Mouse (Mus musculus): ENCODE results near the gene Gm10406.
"Not testable (repeated sequence)": the region's sequence is repeated elsewhere in the genome, so short reads cannot be mapped to it uniquely, and the experiment has no call there.

Gene Gm10406

DNA sequence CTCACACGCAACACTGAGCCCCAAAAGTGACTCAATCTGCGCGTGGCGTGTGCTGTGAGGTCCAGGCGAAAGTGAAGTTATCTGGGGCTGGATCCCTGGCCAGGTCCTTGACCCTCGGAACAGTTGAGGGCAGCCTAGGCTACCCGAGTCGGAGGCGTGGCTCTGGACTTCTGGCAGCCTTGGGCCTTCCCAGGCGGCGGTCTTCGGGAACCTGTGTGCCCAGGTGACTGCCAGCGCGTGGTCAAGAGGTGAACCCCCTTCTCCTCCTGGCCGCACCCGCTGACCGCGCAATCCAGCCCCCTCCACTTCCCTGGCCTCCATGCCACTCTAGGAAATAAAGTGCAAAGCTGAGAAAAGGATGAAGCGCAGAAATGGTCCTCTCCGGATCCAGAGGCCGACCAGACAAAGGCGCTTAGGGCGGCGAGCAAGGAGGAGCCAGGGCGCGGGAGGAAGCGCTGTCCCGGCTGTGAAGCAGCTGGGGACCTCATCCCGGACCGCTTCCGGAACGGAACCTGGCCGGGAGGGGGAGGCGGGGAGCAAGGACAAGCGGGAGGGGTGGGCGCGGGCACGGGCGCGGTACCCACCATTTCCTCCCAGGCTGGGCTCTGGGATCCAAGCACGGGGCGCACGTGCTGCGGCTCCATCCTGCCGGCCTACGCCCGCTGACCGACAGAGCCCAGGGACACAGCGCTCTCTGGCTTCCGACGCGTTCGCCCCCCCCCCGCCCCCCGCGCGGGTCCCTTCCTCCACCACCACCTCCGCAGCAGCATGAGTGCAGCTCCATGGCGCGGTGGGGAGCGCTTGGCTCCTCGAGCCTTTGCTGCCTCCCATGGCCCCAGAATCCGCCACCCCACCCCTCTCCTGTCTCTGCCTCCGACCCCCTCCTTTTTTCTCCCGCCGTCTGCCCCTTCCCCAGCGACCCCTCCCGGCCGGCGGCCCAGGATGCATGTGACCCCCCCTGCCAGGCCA lies at the start of gene Gm10406:
Gm10406 (minus strand) TSS at position 669 of the 969 bp plus-strand sequence.
- DNase-seq (ENCODE audit: low spot score in 2 of 2) = peak in 1 of 2 experiments; percentile 51

DNA sequence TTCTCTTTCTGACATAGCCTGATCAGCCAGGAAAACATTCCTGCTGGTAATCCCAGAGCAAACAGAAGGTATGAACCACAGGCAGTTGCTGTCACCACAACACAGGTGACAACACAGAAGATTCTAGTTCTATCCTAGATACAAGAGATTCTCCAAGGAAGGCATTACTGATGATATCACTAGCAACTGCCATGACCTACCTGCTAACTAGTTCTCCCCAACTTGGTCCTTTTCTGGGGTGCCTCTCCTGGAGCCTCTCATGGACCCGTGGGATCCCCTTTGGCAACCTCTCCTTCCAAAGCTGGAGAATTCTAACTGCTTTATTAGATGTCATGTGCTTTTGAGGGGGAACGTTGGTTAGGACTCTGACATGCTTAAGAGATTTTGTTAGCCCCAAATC lies 17.6 kb upstream of the Gm10406 start, which contains the start of gene Gm3685:
Gm3685 (minus strand) TSS at position 101 of the 400 bp plus-strand sequence.
- DNase-seq (ENCODE audit: low spot score in 2 of 2) = not testable (repeated sequence)

DNA sequence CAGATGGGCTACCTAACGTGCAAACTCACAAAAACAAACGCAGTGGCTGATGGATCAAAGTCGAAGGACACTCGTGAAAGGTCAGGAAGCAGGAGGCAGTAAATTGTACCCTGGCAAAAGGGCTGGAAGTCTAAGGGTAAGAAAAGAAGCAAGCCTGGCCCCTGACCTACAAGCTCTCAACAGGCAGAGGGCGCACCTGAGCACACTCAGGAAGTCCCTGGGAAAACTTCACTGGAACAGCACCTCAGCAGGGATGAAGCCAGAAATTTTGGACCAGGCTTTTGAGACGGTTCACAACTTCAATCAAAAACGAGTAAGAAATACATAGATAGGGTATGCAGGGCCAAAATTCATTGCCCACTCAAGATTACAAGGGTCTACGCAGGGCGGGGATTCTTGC lies 975 bp downstream of the Gm10406 start:
- DNase-seq (ENCODE audit: low spot score in 2 of 2) = not testable (repeated sequence)

DNA sequence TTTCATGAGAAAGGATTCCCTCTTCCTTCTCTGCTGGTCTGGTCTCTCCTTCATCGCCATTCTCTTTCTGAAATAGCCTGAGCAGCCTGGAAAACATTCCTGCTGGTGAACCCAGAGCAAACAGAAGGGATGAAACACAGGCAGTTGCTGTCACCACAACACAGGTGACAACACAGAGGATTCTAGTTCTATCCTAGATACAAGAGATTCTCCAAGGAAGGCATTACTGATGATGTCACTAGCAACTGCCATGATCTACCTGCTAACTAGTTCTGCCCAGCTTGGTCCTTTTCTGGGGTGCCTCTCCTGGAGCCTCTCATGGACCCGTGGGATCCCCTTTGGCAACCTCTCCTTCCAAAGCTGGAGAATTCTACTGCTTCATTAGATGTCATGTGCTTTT lies 53.5 kb downstream of the Gm10406 start, which contains the start of gene Gm6356:
Gm6356 (minus strand) TSS at position 101 of the 400 bp plus-strand sequence.
- DNase-seq (ENCODE audit: low spot score in 2 of 2) = not testable (repeated sequence)

Data from spleen, postnatal 4 days (tissue).